Mouse (Mus musculus) inflammation-experienced regulatory T-cells, adult 6 months (primary cell): ENCODE results near the gene Plekhm2. TPM values are rescaled to one million over a fixed set of nuclear protein-coding genes. Genes with fewer than 3 reads are reported as not detected.

Source experiments
- ATAC-seq: one replicate; pipeline ENCODE4 v1.8.0; 2017
- polyA plus RNA-seq, 3 experiments: library from polyadenylated mRNA; unstranded; fragments of 100-300 nt; shearing (Covaris generic); gene quantifications; one replicate each; pipeline ENCODE4 v1.2.1; 2017

Plekhm2 gene
- polyA plus RNA-seq, 3 experiments from 2014 or later, result 3.6 to 4.5 (median 4.2) TPM

DNA sequence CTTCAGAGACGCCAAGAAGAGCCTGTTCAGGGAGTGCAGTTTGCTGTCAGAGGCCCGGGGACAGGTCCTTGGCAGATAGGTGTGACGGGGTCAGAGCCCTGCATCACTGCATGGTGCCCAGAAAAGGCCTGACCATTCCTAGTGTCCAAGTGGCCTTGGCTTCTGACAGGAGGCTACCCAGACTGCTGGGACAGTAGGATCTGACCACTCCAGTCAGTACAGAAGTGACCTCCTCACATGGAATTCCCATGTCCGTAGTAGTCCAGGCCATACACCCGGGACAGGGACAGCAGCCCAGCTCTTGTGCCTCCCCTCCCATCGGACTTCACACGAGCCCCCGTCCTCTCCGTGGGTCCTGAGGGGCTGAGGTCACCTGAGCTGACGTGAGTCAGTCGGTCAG, 34.7 kb downstream of the Plekhm2 start:
- no peak for ATAC-seq

GRCm38 (mm10) chr4:141628661-141629060, 36.0 kb downstream of the Plekhm2 start:
- no peak for ATAC-seq

DNA sequence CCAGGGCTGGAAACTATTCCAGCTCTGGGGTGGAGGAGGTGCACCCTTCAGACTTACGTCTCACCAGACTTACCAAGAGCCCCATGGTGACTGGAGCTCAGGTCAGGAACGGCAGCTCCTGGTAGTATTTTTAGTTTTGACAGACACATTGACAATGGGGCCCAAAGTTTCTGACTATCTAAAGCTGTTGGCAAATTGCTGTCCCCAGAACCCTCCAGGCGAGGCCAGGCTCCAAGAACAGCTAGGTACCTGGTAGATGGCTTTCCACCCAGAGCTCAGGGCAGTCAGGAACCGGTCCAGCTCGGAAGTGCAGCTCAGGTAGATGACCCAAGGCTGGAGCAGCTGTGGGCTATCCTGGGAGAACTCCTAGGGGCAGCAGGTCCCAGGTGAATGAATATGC, 37.2 kb downstream of the Plekhm2 start:
- no peak for ATAC-seq

DNA sequence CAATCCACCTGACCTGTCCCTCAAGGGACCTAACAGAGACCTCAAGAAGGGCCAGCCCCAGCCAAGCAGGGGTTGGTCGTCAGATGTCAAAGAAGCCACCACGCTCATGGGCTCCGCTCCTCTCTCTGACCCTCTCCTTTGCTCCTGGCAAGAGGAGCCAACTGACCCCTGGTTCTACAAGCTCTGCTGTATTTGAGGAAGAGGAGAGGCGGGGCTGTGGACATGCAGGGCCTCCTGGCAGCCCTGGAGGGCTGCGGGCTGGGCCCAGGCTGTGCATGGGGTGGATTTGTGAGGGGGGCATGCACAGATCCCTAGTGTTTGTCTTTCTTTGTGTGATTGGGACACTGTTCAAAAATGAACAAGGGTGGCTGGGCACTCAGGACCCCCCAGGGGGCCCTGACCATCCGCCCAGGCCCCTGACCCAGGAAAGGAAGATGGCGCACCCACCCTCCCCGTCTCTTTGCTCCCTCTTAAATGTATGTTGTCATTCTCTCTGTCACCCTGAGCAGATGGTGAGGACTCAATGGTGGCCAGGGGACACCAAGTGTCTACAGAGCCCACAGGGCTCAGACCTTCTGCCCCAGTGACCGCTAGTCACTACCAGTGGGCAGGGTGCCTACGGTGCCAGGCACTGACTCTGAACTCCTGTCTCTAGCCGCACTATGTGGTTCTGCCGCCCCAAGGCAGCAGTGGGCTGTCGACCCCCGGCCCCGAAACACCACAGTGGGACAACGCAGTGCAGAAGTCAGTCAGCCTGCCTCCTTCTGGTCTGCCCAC, 38.7 kb downstream of the Plekhm2 start:
- no peak for ATAC-seq

DNA sequence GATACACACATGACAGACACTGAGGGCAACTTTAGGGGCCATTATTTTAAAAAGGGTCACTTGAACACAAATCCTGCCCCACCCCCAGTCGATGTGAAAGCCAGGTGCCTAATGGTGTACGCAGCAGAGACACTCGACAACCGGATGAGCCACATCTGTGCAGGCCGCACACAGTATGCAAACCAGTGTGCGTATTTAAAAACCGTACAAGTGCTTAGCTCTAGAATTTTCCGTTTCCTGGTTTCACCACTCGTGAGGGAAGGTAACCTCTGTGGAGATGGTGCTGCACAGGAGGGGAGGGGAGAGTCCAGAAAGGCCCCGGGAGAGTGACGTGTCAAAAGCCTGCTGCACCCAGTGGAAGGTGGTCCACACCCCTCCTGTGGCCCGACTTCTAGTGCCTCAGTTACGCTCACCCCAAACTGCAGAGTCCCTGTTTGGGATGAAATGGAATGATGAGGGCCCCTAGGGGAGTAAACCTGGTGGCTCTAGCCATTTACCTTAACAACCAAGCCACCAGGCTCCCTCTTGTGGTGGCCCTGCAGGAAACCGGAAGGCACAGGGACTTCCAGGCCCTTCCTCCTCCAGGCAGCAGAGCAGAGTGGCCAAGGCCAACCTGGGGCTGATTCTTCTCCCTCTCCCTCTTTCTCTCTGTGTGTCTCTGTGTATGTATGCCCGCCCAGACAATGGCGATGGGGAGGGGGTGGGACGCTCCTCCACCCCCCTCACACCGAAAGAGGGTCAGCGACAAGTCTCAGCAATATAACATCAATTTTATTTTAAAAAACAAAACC, 39.5 kb downstream of the Plekhm2 start:
- peak; percentile 86 for ATAC-seq

DNA sequence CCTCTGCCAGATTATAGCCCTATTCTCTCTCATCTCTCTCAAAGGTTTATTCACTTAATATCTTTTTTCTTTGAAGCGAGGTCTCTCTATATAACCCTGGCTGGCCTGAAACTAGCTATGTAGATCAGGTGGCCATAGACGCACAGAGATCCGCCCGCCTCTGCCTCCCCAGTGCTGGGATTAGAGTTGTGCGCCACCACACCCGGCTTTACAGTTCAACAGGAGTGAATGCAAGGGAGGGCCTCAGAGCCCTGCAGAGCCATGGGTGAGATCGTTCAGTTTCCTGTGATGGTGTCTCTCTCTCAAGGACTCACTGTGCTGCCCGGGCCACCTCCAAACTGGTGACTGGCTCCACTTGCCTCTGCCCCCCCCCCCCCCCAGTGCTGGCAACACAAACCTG, 40.6 kb downstream of the Plekhm2 start:
- ATAC-seq, result no peak

GRCm38 (mm10) chr4:141623666-141624065, 41.0 kb downstream of the Plekhm2 start, which contains the start of gene Slc25a34:
TSS of gene Slc25a34 (minus strand) at chr4:141623821.
- ATAC-seq, result no peak

GRCm38 (mm10) chr4:141623037-141623436, 41.7 kb downstream of the Plekhm2 start:
- no peak for ATAC-seq

GRCm38 (mm10) chr4:141622580-141622979, 42.1 kb downstream of the Plekhm2 start:
- no peak for ATAC-seq

GRCm38 (mm10) chr4:141622091-141622490, 42.6 kb downstream of the Plekhm2 start:
- no peak for ATAC-seq

DNA sequence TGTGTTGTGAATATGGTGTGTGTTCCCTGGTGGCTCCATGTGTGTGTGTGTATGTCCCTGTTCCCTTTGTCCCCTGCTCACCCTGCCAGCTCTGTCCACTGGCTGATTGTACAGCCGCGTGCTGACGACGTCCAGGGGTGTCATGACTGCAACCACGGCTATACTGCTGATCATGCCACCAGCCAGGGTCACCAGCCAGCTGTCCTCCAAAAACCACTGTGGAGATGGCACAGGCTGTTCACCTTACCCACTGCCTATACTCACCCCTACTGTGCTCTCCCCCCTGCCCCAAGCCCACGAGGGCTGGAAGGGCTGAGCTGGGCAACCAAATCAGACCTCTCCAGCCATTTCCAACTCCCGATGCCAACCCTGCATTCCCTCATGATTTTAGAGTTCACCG, 43.4 kb downstream of the Plekhm2 start:
- ATAC-seq, result no peak

DNA sequence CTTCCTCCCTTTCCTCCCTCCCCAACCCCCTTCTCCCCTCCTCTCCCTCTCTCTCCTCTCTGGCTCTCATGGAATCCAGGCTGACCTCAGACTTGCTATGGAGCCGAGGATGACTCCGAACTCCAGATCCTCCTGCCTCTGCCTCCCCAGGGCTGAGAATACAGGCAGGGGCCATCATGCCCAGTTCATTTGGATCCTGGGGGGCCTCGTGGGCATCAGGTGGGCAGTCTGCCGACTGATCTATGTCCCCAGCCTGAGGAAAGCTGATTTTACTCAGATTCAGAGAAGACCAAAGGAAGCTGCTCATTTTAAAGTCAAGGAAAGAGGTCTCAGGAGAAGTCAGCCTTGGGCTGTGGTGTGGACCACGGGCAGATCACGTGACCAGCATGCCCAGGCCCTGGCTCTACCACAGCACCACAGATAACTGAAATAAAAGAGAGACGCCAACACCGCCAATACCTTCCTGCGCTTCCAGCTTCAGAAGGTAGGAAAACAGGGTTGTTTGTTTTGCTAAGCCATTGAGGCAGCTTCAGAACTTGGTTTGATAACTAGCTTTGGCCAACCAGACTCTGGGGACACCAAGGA, 45.3 kb downstream of the Plekhm2 start:
- ATAC-seq, result no peak

GRCm38 (mm10) chr4:141618565-141619243, 46.0 kb downstream of the Plekhm2 start, which contains the start of gene Tmem82:
TSS of gene Tmem82 (minus strand) at chr4:141618633.
- peak; percentile 53 for ATAC-seq

GRCm38 (mm10) chr4:141617863-141618564, 46.7 kb downstream of the Plekhm2 start:
- peak; percentile 9 for ATAC-seq

DNA sequence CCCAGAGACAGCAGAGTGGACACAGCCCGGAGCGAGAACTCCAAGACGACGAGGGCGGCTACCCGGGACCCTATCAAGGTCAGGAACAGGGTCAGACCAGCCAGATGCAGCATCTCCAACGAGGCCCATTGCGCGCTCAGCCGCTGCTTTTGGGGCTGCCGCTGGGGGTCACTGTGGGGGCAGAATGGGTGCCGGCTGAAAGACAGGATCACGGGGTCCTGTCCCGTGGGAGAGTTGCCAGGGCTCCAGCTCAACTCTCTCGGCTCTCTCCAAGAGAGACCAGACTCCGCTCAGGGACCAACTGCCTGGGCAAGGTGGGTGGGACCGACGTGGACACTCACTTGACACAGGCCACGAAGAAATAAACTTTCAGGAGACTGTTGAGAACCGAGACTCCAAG, 47.4 kb downstream of the Plekhm2 start:
- ATAC-seq, result peak; percentile 66

- ATAC-seq, result no peak
These were observed 47.9 kb downstream of the Plekhm2 start for GRCm38 (mm10) chr4:141616811-141617210.

- ATAC-seq, result no peak
These were observed 49.8 kb downstream of the Plekhm2 start for GRCm38 (mm10) chr4:141614946-141615345.

GRCm38 (mm10) chr4:141609538-141609937, 55.2 kb downstream of the Plekhm2 start:
- no peak for ATAC-seq

GRCm38 (mm10) chr4:141605861-141606260, 58.8 kb downstream of the Plekhm2 start, which contains the start of gene Fblim1:
TSS of gene Fblim1 (minus strand) at chr4:141606096.
- no peak for ATAC-seq

DNA sequence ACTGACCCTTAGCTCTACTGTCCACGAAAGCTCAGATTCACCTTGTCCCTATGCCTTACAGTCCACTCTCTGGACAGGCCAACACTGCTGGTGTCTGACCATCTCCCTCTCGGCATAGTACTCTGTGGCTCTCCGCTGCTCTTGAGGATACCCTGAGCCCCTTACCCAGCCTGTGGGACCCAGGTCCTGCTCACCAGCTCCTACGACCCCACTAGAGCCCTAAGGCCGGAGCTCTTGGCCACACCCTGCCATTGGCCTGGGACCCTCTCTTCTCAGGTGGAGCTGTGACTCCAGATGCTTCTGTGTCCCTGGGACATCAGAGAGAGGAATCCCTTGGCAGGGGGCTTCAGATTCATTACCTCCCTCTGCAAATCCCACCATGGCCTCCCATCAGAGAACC, 59.3 kb downstream of the Plekhm2 start:
- no peak for ATAC-seq

DNA sequence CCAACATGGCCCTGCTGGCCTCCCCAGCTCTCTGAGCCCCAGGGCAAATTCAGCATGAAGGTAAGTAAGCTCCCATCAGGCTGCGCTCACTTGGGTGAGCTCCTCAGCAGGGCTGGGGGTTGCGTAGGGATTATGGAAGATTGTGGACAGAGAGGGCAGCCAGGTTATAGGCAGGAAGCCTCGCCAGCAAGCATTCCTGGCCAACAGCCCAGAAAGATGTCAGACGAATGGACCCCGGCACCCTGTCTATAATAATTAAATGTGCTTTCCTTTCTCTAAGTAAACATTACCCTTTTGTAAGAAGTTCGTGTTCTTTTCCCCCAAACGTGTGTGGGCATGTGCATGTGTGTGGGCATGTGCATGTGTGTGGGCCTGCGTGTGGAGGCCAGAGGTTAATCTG, 60.2 kb downstream of the Plekhm2 start:
- ATAC-seq, result no peak

DNA sequence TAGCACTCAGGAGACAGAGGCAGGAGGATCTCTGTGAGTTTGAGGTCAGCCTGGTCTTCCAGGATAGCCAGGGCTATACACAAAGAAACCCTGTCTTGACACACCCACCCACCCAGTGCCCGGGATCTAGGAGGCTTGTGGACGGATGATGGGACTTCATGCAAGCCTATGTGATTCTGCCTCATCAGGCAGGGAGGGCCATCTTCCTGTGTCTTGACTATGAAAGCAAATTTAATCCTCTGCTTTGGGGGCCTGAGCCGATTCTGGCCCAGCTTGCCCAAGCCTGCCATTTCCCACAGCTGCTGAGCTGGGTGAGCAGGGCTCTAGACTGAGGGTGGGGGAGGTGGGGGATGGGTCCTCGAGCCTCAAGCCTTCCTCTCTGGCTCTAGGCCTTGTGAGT, 60.8 kb downstream of the Plekhm2 start:
- no peak for ATAC-seq
